Mouse (Mus musculus) spleen, postnatal 10 days (tissue): ENCODE data around the gene Nploc4.

ENCODE experiments used
- DNase-seq, 2 experiments: peaks; one replicate each; pipeline ENCODE4 v3.0.0; 2021 to 2022; ENCODE audit warnings: low spot score in 2 of 2

Nploc4 gene

GRCm38 (mm10) chr11:120437152-120437856 is at the start of gene Nploc4:
Gene Nploc4, minus strand, starts transcription at chr11:120437708.
- peak; percentile 91 to 97 for DNase-seq

GRCm38 (mm10) chr11:120485251-120485650 is 47.7 kb upstream of the Nploc4 start:
- DNase-seq = no peak

- peak; percentile 82 to 92 for DNase-seq
Observed at GRCm38 (mm10) chr11:120484265-120484981, 46.9 kb upstream of the Nploc4 start, which contains the start of gene Mrpl12. Gene Mrpl12, plus strand, starts transcription at chr11:120484613.

- DNase-seq = no peak
Observed at GRCm38 (mm10) chr11:120483448-120483934, 46.0 kb upstream of the Nploc4 start.

GRCm38 (mm10) chr11:120472052-120472451 is 34.5 kb upstream of the Nploc4 start:
- no peak for DNase-seq

- no peak for DNase-seq
Observed at GRCm38 (mm10) chr11:120467736-120468092, 30.2 kb upstream of the Nploc4 start.

GRCm38 (mm10) chr11:120467051-120467735 is 29.7 kb upstream of the Nploc4 start, which contains the start of gene Arl16:
Gene Arl16, minus strand, starts transcription at chr11:120467607.
- peak; percentile 87 to 96 for DNase-seq

GRCm38 (mm10) chr11:120465521-120465920 is 28.0 kb upstream of the Nploc4 start:
- DNase-seq = no peak

GRCm38 (mm10) chr11:120464365-120464764 is 26.9 kb upstream of the Nploc4 start:
- no peak for DNase-seq

GRCm38 (mm10) chr11:120463536-120463935 is 26.0 kb upstream of the Nploc4 start:
- no peak for DNase-seq

- peak in 1 of 2 experiments; percentile 45 for DNase-seq
Observed at GRCm38 (mm10) chr11:120458847-120459597, 21.5 kb upstream of the Nploc4 start.

- peak; percentile 81 to 82 for DNase-seq
Observed at GRCm38 (mm10) chr11:120457772-120458751, 20.6 kb upstream of the Nploc4 start, which contains the start of the genes Oxld1 and Ccdc137. Gene Oxld1, minus strand, starts transcription at chr11:120458068. Gene Ccdc137, plus strand, starts transcription at chr11:120458115.

- no peak for DNase-seq
Observed at GRCm38 (mm10) chr11:120457370-120457769, 19.9 kb upstream of the Nploc4 start.

- DNase-seq = no peak
Observed at GRCm38 (mm10) chr11:120455413-120455812, 17.9 kb upstream of the Nploc4 start.

- DNase-seq = no peak
Observed at GRCm38 (mm10) chr11:120454965-120455364, 17.5 kb upstream of the Nploc4 start.

- no peak for DNase-seq
Observed at GRCm38 (mm10) chr11:120453306-120453705, 15.8 kb upstream of the Nploc4 start, which contains the start of gene Pde6g. Gene Pde6g, minus strand, starts transcription at chr11:120453500.

- DNase-seq = no peak
Observed at GRCm38 (mm10) chr11:120452246-120452645, 14.7 kb upstream of the Nploc4 start.

GRCm38 (mm10) chr11:120447179-120447578 is 9.7 kb upstream of the Nploc4 start:
- DNase-seq = no peak

- DNase-seq = no peak
Observed at GRCm38 (mm10) chr11:120445475-120445874, 8.0 kb upstream of the Nploc4 start.

GRCm38 (mm10) chr11:120444106-120444505 is 6.6 kb upstream of the Nploc4 start:
- DNase-seq = no peak
